Mouse (Mus musculus): ENCODE data around the gene Ccdc188. TPM values are rescaled to one million over a fixed set of nuclear protein-coding genes. Genes with fewer than 3 reads are reported as not detected.

The Ccdc188 gene
- polyA plus RNA-seq, 1 experiment from 2014 or later, result not detected

DNA sequence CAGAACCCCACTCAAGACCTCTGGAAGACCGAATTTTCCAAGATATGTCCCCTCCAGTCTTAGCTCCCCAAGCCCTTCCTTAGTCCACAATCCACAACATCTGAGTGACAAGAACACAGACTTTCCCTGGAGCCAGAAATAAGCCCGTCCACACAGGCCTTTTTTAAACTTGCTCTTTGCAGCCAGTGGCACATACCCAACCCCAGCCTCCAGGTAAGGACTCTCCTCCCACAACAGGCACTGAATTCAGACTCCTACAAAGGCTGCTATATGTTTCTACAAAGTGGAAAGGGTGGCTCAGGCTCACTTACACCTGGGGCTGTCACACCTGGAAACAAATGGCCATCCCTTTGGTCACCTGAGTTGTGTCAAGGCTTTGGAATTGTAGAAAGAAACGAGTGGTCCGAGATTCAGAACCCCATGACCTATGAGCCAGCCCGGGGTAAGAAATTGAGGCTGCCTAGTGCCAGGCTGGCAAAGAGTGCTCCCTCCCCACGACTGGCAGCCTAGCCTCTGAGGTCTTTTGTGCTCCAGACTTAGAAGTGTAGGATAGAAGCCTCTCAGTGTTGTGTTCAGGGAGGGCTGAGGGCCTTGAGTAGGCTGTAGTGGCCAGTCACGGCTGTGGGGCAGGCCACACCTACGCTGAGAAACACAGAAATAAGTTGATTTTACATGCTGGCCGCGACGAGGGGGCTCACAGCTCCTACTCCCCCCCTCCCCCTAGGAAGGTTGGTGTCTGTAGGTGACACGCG lies 16.4 kb downstream of the Ccdc188 start:
- ChIA-PET POLR2A (no interaction called here), CTCF (no interaction called here)
- no peak for DNase-seq (ENCODE audit: low read depth, low spot score)
- no peaks in the 10 kb centered on the region for H3K27me3 ChIP-seq
- in situ Hi-C loops (cut with MboI; ENCODE audit: low pct_unique_long_range_greater_than_20kb), result no loop called here
- ATAC-seq, result peak; percentile 15
- TF ChIP-seq CTCF (IDR thresholded peaks at IDR 0.05), result no peak

DNA sequence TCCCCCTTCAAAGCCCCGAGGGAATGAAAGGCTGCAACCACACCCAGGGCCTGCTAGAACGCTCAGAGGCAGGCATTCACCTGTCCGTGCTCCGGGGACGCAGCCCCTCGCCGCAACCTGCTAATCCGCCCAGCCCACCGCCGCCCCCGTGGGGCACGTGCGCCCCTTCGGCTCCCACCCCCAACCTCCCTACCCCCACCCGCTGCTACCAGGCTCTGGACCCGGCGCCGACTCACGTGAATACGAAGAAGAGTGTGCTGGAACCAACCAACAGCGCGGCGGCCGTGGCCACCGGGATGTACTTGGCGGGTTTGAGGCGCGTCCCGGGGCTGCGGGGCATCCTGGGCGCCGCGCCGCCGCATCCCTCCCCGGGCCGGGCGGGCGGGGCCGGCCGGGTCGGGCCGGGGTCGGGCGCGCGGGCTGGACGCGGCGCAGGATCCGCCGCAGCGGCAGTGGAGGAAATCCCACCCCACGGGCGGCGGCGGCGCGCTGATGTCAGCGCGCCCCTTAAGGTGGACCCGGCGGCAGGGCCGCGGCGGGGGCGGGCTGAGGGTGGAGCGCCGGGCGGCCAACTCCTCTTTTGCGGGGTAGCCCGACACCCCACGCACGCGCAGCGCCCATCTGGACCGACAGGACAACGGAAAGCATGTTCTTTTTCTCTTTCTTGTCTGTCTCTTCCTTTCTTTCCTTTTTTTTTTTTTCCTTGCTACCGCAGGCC lies 17.2 kb downstream of the Ccdc188 start, which contains the start of gene Zdhhc8:
Zdhhc8 (minus strand) TSS at position 466 of the 718 bp plus-strand sequence.
- CTCF ChIA-PET, result interaction anchor here (0.7 kb wide), 1 partner anchor 48 kb away, joined by 3 read pairs; no protein-coding TSS in a partner anchor
- no peaks in the 10 kb centered on the region for H3K27me3 ChIP-seq
- DNase-seq (ENCODE audit: low read depth, low spot score), result no peak
- no peak for TF ChIP-seq CTCF (IDR thresholded peaks at IDR 0.05)
- POLR2A ChIA-PET, result interaction anchor here (0.7 kb wide), 1 partner anchor 15 kb away, joined by 3 read pairs; no protein-coding TSS in a partner anchor
- peak; percentile 68 for ATAC-seq
- in situ Hi-C loops (cut with MboI; ENCODE audit: low pct_unique_long_range_greater_than_20kb), result no loop called here

DNA sequence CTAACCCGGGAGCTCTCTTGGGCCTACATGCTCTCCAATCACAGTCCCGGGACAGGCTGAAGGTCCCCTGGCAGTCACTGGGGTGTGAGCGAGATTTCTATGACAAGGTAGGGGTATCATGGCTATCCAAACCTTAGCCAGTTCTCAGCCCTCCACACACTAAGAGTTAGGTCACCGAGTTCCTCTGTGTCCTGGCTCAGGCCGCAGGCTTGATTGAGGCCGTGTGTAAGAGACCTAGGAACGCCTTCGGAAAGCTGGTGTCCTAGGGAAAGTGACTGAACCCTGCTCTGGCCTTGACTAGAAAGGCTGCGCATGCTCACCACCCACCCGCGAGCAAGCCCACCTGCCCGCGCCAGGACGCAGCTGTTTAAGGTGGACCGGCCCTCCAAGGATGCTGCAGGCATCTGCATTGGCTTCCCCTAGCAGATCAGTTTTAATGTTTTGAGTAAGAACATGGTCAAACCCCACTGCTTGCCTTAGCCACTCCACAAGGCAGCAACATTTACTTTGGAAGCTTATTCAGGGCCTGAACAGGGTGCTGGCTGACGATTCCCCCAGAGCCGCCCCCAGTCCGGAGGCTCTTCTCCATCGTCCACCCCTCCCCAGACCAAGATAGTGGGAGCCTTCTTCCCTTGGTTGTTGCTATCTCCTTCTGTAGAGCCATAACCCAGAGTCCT lies 17.8 kb downstream of the Ccdc188 start:
- no peak for TF ChIP-seq CTCF (IDR thresholded peaks at IDR 0.05)
- in situ Hi-C loops (cut with MboI; ENCODE audit: low pct_unique_long_range_greater_than_20kb), result no loop called here
- ChIA-PET POLR2A (interaction anchor here (0.7 kb wide), 1 partner anchor 15 kb away, joined by 3 read pairs; no protein-coding TSS in a partner anchor), CTCF (interaction anchor here (0.7 to 1.8 kb wide), 2 partner anchors 12 to 49 kb away, joined by 3 to 4 read pairs; no protein-coding TSS in a partner anchor)
- no peak for DNase-seq (ENCODE audit: low read depth, low spot score)
- ATAC-seq, result peak; percentile 44
- H3K27me3 ChIP-seq, result no peaks in the 10 kb centered on the region

DNA sequence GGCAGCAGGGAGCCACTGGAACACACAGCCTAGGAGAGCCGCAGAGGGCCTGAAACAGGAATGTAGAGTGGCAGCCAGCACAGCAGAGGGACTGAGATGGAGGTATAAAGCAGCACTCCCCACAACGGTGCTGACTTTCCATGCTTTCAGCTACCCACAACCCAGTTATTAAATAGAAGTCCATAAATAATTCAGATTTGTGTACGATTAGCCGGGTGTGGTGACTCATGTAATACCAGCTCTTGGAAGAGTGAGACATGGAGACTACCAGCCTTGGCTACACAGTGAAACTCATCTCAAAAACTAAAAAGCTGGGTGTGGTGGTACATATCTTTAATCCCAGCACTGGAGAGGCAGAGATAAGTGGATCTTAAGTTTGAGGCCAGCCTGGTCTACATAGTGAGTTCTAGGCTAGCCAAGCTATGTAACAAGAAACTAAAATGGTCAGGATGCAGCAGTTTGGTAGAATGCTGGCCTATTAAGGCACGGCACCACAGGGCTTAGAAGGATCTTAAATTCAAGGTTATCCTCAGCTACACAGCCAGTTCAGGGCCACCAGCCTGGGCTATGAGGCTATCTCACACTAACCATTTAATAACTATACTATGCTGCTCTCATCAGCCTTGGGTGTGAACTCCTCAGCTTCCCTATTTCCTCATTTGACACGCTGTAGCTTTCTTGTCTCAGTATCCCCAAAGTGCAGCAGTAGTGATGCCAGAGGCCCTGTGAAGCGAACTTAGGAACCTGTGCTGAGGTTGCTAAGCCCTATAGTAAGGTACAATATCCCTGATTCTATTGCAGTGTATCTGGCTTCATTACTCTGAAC lies 19.2 kb downstream of the Ccdc188 start:
- in situ Hi-C loops (cut with MboI; ENCODE audit: low pct_unique_long_range_greater_than_20kb), result no loop called here
- no peaks in the 10 kb centered on the region for H3K27me3 ChIP-seq
- DNase-seq (ENCODE audit: low read depth, low spot score), result no peak
- ChIA-PET CTCF (interaction anchor here (1.8 kb wide), 1 partner anchor 11 kb away, joined by 4 read pairs; no protein-coding TSS in a partner anchor), POLR2A (interaction anchor here (0.6 to 0.8 kb wide), 2 partner anchors 11 to 18 kb away, joined by 3 to 4 read pairs; partner anchors contain the start of genes Ranbp1 and Trmt2a)
- no peak for ATAC-seq
- no peak for TF ChIP-seq CTCF (IDR thresholded peaks at IDR 0.05)

DNA sequence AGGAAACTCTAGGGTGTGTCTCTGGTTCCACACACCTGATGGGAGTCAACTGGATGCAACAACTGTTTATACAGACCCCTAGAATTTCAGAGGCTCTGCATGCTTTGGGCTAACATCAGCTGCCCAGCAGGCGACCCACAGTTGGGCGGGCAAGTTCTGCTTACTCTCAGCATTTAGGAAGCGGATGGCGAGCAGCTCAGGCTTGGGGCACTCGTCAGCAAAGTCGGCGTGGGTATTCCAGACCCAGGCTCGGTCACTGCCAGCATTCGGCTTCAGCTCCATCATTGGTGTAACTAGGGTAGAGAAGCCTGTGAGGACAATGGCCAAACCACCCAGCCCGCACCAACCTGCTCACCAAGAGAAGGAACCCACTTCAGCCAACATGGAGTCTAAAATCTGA lies 23.9 kb downstream of the Ccdc188 start:
- no peak for TF ChIP-seq CTCF (IDR thresholded peaks at IDR 0.05)
- ChIA-PET POLR2A (interaction anchor here (1.2 kb wide), 1 partner anchor 161 kb away, joined by 3 read pairs; no protein-coding TSS in a partner anchor), CTCF (no interaction called here)
- no peak for ATAC-seq
- no peak for DNase-seq (ENCODE audit: low read depth, low spot score)
- in situ Hi-C loops (cut with MboI; ENCODE audit: low pct_unique_long_range_greater_than_20kb), result no loop called here
- no peaks in the 10 kb centered on the region for H3K27me3 ChIP-seq

DNA sequence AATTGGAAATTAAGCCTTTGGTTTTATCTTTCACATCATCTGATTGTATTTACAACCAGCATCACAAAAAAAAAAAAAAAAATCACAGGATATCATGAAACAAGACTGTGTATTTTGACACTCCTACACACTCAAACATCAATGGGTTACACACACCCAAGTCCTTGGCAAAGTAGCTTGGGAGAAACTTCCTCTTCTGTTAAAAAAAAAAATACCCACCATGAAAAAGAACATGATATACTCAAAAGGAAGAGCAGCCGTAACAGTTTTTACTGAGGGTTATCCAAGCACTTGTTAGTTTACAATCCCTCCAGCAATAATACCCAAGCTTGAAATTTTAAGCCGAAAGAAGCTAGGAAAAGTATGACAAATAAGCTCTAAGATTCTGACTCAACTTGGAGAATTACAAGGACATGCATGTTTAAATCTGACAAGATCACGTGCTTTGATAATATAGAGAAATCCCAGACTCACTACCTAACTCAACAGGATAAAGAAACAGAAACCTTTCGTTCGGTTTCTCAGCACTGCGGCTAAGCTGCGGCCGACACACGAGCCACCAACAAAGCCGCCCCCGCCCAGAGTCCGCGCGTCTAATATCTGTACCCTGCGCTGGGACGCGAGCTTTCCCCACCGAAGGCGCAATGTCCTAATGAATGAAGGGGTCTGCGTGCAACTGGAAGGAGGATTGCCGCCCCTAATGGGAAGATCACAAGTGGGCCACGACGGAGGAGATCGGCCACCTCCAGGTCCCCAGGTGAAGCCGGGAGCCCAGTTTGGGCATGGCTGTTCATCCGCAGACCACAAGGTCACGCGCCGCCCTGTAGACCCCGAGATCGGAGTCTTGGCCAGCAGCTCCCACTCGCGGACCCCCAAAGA lies 30.1 kb downstream of the Ccdc188 start:
- TF ChIP-seq CTCF (IDR thresholded peaks at IDR 0.05), result no peak
- in situ Hi-C loops (cut with MboI; ENCODE audit: low pct_unique_long_range_greater_than_20kb), result no loop called here
- CTCF ChIA-PET, result interaction anchor here (1.2 kb wide), 1 partner anchor 12 kb away, joined by 4 read pairs; no protein-coding TSS in a partner anchor
- POLR2A ChIA-PET, result interaction anchor here (0.6 to 1.4 kb wide), 3 partner anchors 11 to 375 kb away, joined by 3 to 5 read pairs (median 4); no protein-coding TSS in a partner anchor
- ATAC-seq, result peak; percentile 23
- DNase-seq (ENCODE audit: low read depth, low spot score), result no peak
- H3K27me3 ChIP-seq, result no peaks in the 10 kb centered on the region

DNA sequence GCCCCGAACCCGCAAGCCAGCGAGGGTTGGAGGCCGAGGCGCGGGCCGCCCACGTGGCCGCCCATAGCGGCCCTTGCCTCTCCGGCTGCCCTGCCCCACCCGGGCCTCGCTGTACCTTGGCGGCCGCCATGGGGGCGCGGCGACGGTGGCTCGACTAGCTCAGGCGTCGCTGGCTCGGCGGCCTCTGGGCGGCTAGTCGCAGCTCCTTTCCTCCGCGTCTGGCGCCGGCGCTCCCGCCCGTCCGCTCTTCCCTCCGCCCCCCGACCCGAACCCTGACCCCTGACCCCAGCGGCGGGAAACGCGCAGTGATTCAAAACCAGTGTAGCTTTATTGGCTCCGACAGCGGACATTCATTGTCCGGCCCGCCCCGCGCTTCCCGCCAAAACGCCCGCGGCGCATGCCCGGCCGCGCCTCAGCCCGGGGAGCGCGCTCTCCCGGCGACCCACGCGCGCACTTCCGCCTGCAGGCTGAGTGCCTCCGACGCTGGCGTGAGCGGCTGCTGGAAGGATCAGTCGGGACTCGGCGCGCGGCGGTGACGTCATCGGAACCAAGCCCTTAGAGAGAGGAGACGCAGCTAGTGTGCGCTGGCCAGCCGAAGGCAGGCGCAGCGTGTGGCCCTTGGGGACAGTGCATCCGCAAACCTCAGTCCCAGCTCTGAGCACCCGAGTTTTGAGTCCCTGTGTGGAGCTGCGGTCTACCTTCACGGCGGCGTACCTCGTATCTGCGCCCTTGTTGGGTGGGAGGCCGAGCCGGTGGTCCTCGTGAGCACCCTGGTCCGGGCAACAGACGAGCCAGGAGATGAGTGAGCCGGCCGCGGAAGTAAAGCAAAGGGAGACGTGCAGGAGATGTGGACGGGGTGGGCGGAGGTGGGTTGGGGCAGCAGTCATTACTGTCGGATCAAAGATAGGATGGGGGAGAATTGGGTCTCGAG lies 31.0 kb downstream of the Ccdc188 start, which contains the start of the genes Trmt2a and Ranbp1:
Trmt2a (plus strand) TSS at position 247 of the 931 bp plus-strand sequence.
Ranbp1 (minus strand) TSS at position 300 of the 931 bp plus-strand sequence.
- ChIA-PET CTCF (interaction anchor here (1.2 kb wide), 1 partner anchor 13 kb away, joined by 4 read pairs; no protein-coding TSS in a partner anchor), POLR2A (interaction anchor here (0.7 to 1.4 kb wide), 2 partner anchors 12 to 131 kb away, joined by 3 to 4 read pairs; no protein-coding TSS in a partner anchor)
- DNase-seq (ENCODE audit: low read depth, low spot score) (peak; percentile 87), ATAC-seq (peak; percentile 90)
- TF ChIP-seq CTCF (IDR thresholded peaks at IDR 0.05), result no peak
- in situ Hi-C loops (cut with MboI; ENCODE audit: low pct_unique_long_range_greater_than_20kb), result no loop called here
- H3K27me3 ChIP-seq, result no peaks in the 10 kb centered on the region

All from Patski (cell line).